Mouse (Mus musculus) intestine, embryonic 16.5 days (tissue): ENCODE data around the gene Pck1. TPM values are rescaled to one million over a fixed set of nuclear protein-coding genes. Genes with fewer than 3 reads are reported as not detected.

Experiments used
- ATAC-seq: fragments of 200-750 bp; cut with Nextera tagmentation; 2 replicates; pipeline ENCODE4 v1.8.0; 2017; ENCODE audit warnings: moderate TSS enrichment, moderate library complexity
- H3K27ac ChIP-seq: fragments of 300-500 bp; sonication (generic); 2 replicates; pipeline ENCODE4 v1.5.1; 2014; ENCODE audit warnings: mild to moderate bottlenecking, low read length
- H3K27me3 ChIP-seq: fragments of 300-500 bp; sonication (generic); replicated peaks from 2 replicates; pipeline ENCODE4 v1.6.1; 2014; ENCODE audit warnings: low read length, control low read depth, mixed read lengths; ENCODE audit not compliant: control insufficient read depth, insufficient read depth
- H3K36me3 ChIP-seq: fragments of 300-500 bp; sonication (generic); 2 replicates; pipeline ENCODE4 v1.6.1; 2014; ENCODE audit warnings: low read length, control low read depth; ENCODE audit not compliant: control insufficient read depth, insufficient read depth
- H3K4me1 ChIP-seq: fragments of 300-500 bp; sonication (generic); 2 replicates; pipeline ENCODE4 v1.6.1; 2014; ENCODE audit warnings: low read length, control low read depth, mixed read lengths; ENCODE audit not compliant: control insufficient read depth, insufficient read depth
- H3K4me2 ChIP-seq: fragments of 300-500 bp; sonication (generic); 2 replicates; pipeline ENCODE4 v1.6.1; 2014; ENCODE audit warnings: low read depth, low read length, control low read depth
- H3K4me3 ChIP-seq: fragments of 300-500 bp; sonication (generic); 2 replicates; pipeline ENCODE4 v1.5.1; 2014; ENCODE audit warnings: mild to moderate bottlenecking, low read length
- H3K9ac ChIP-seq: fragments of 300-500 bp; sonication (generic); 2 replicates; pipeline ENCODE4 v1.6.1; 2014; ENCODE audit warnings: low read depth, low read length
- H3K9me3 ChIP-seq: fragments of 300-500 bp; sonication (generic); 2 replicates; pipeline ENCODE4 v1.6.1; 2016; ENCODE audit warnings: low read length, control low read depth; ENCODE audit not compliant: control insufficient read depth
- WGBS: fragments of 180-500 bp; shearing (Covaris S2); extraction: QIAGEN DNeasy Blood & Tissue Kit; methylation state at CpG from one replicate; pipeline ENCODE4 v1.1.7; 2014; 5-methylcytosine and 5-hydroxymethylcytosine counted together
- polyA plus RNA-seq: library from polyadenylated mRNA; unstranded; fragments of >200 nt; fragmentation: Nextera tagmentation; extraction: Ambion mirVana; gene quantifications from 2 replicates; pipeline ENCODE4 v1.2.1, GENCODE M21; 2015

Pck1 gene
- polyA plus RNA-seq, 1 experiment from 2014 or later, result 14.0 TPM

GRCm38 (mm10) chr2:173157376-173157775 lies 4.5 kb downstream of the Pck1 start:
- H3K4me2 ChIP-seq, result no peak overlapping the region
- H3K4me1 ChIP-seq, result peaks cover 35% of the 10 kb centered on the region
- H3K4me3 ChIP-seq, result no peak overlapping the region
- no peak for ATAC-seq
- no peaks in the 10 kb centered on the region for H3K27me3 ChIP-seq
- H3K27ac ChIP-seq, result no peak overlapping the region
- H3K9me3 ChIP-seq, result no peaks in the 10 kb centered on the region
- no peaks in the 10 kb centered on the region for H3K36me3 ChIP-seq
- 51% methylated on average over 4 of the region's 4 CpGs for WGBS
- 0 out of 2 replicates have a peak overlapping the region, but pooled peaks have one; percentile 24 for H3K9ac ChIP-seq

- H3K9ac ChIP-seq, result no peak overlapping the region
- H3K4me2 ChIP-seq, result no peak overlapping the region
- H3K4me1 ChIP-seq, result peaks cover 30% of the 10 kb centered on the region
- no peaks in the 10 kb centered on the region for H3K27me3 ChIP-seq
- H3K27ac ChIP-seq, result no peak overlapping the region
- no peak overlapping the region for H3K4me3 ChIP-seq
- H3K9me3 ChIP-seq, result no peaks in the 10 kb centered on the region
- 96% methylated on average over 4 of the region's 4 CpGs for WGBS
- no peaks in the 10 kb centered on the region for H3K36me3 ChIP-seq
- ATAC-seq, result no peak
Measured at GRCm38 (mm10) chr2:173157871-173158270, 5.0 kb downstream of the Pck1 start.

- Histone ChIP-seq H3K4me1 (peaks cover 26% of the 10 kb centered on the region), H3K9me3 (no peaks in the 10 kb centered on the region), H3K4me3 (no peak overlapping the region), H3K36me3 (no peaks in the 10 kb centered on the region), H3K27ac (peak overlapping the region; percentile 35; the same call in 1 of the 2 replicates), H3K9ac (no peak overlapping the region), H3K4me2 (no peak overlapping the region), H3K27me3 (no peaks in the 10 kb centered on the region)
- 88% methylated on average over 19 of the region's 19 CpGs for WGBS
- no peak for ATAC-seq
Measured at GRCm38 (mm10) chr2:173158390-173159055, 5.7 kb downstream of the Pck1 start.

- Histone ChIP-seq H3K4me3 (no peak overlapping the region), H3K27me3 (no peaks in the 10 kb centered on the region), H3K9ac (peak overlapping the region; percentile 53), H3K4me1 (peaks cover 26% of the 10 kb centered on the region), H3K4me2 (peak overlapping the region; percentile 38), H3K9me3 (no peaks in the 10 kb centered on the region), H3K27ac (peak overlapping the region; percentile 97), H3K36me3 (no peaks in the 10 kb centered on the region)
- peak; percentile 94 for ATAC-seq
- WGBS, result 19% methylated on average over 24 of the region's 24 CpGs
Measured at GRCm38 (mm10) chr2:173159354-173160311, 6.8 kb downstream of the Pck1 start.

- Histone ChIP-seq H3K4me3 (no peak overlapping the region), H3K27ac (no peak overlapping the region), H3K4me1 (peaks cover 22% of the 10 kb centered on the region), H3K4me2 (no peak overlapping the region), H3K9ac (no peak overlapping the region), H3K9me3 (no peaks in the 10 kb centered on the region), H3K27me3 (no peaks in the 10 kb centered on the region), H3K36me3 (no peaks in the 10 kb centered on the region)
- 66% methylated on average over 8 of the region's 8 CpGs for WGBS
- ATAC-seq, result no peak
Measured at GRCm38 (mm10) chr2:173163380-173163779, 10.5 kb downstream of the Pck1 start.

GRCm38 (mm10) chr2:173164358-173164757 lies 11.5 kb downstream of the Pck1 start:
- Histone ChIP-seq H3K4me2 (no peak overlapping the region), H3K36me3 (no peaks in the 10 kb centered on the region), H3K4me3 (no peak overlapping the region), H3K4me1 (peaks cover 19% of the 10 kb centered on the region), H3K9ac (no peak overlapping the region), H3K27me3 (no peaks in the 10 kb centered on the region), H3K27ac (no peak overlapping the region), H3K9me3 (no peaks in the 10 kb centered on the region)
- no peak for ATAC-seq
- 51% methylated on average over 2 of the region's 2 CpGs for WGBS

GRCm38 (mm10) chr2:173164946-173165345 lies 12.1 kb downstream of the Pck1 start:
- ATAC-seq, result no peak

GRCm38 (mm10) chr2:173165357-173165756 lies 12.5 kb downstream of the Pck1 start:
- 84% methylated on average over 10 of the region's 10 CpGs for WGBS
- Histone ChIP-seq H3K36me3 (no peaks in the 10 kb centered on the region), H3K9me3 (no peaks in the 10 kb centered on the region), H3K27me3 (no peaks in the 10 kb centered on the region), H3K4me3 (no peak overlapping the region), H3K9ac (no peak overlapping the region), H3K4me2 (no peak overlapping the region), H3K27ac (no peak overlapping the region), H3K4me1 (peaks cover 14% of the 10 kb centered on the region; the same call in 1 of the 2 replicates)
- no peak for ATAC-seq

More at GRCm38 (mm10) chr2:173164946-173165345, 12.1 kb downstream of the Pck1 start:
- no peaks in the 10 kb centered on the region for H3K27me3 ChIP-seq
- H3K9ac ChIP-seq, result no peak overlapping the region
- H3K4me2 ChIP-seq, result no peak overlapping the region
- H3K9me3 ChIP-seq, result no peaks in the 10 kb centered on the region
- no peaks in the 10 kb centered on the region for H3K36me3 ChIP-seq
- WGBS, result 87% methylated on average over 10 of the region's 10 CpGs
- H3K4me1 ChIP-seq, result peaks cover 14% of the 10 kb centered on the region; the same call in 1 of the 2 replicates
- H3K4me3 ChIP-seq, result no peak overlapping the region
- H3K27ac ChIP-seq, result no peak overlapping the region

GRCm38 (mm10) chr2:173168411-173168851 lies 15.6 kb downstream of the Pck1 start:
- WGBS, result 51% methylated on average over 5 of the region's 5 CpGs
- Histone ChIP-seq H3K4me3 (no peak overlapping the region), H3K9ac (no peak overlapping the region), H3K9me3 (no peaks in the 10 kb centered on the region), H3K4me2 (no peak overlapping the region), H3K36me3 (no peaks in the 10 kb centered on the region), H3K4me1 (peaks cover 31% of the 10 kb centered on the region), H3K27ac (no peak overlapping the region), H3K27me3 (no peaks in the 10 kb centered on the region)
- no peak for ATAC-seq
